Mouse (Mus musculus): ENCODE measurements around the gene Onecut1. TPM values are rescaled to one million over a fixed set of nuclear protein-coding genes. Genes with fewer than 3 reads are reported as not detected.
A peak's percentile ranks its signal among the peaks of the same experiment; 100 is the strongest.

The Onecut1 gene
- total and polyA plus RNA-seq, 3 experiments, result not detected

- H3K27me3 ChIP-seq (ENCODE audit: control insufficient read depth in 1 of 2, insufficient read depth in 2 of 2, low read length in 2 of 2), result no peaks in the 10 kb centered on the region
- H3K27ac ChIP-seq (ENCODE audit: control insufficient read depth, low read depth, low read length), result no peak overlapping the region
- DNase-seq (ENCODE audit: low read depth, low spot score), result no peak
These were observed 36.6 kb upstream of the Onecut1 start for GRCm38 (mm10) chr9:74825102-74825501.

GRCm38 (mm10) chr9:74829206-74829605 lies 32.5 kb upstream of the Onecut1 start:
- H3K27ac ChIP-seq (ENCODE audit: control insufficient read depth, low read depth, low read length), result no peak overlapping the region

More at GRCm38 (mm10) chr9:74825102-74825501, 36.6 kb upstream of the Onecut1 start:
- H3K4me1 ChIP-seq (ENCODE audit: control insufficient read depth in 1 of 2, insufficient read depth in 2 of 2, low read length in 2 of 2), result no peaks in the 10 kb centered on the region
- no peak overlapping the region for H3K9ac ChIP-seq (ENCODE audit: control insufficient read depth, low read depth, low read length, poor library complexity, severe bottlenecking)
- TF ChIP-seq NELFE (IDR thresholded peaks at IDR 0.05; ENCODE audit: low read depth, low read length), result no peak
- no peak for TF ChIP-seq KAT2A (conservative IDR thresholded peaks at IDR 0.05; ENCODE audit: low read depth, low read length)
- TF ChIP-seq E2F4 (IDR thresholded peaks at IDR 0.05; ENCODE audit: borderline replicate concordance, low read depth, low read length), result no peak
- TF ChIP-seq CHD2 (IDR thresholded peaks at IDR 0.05; ENCODE audit: low read length), result no peak
- no peak for TF ChIP-seq GATA1 (IDR thresholded peaks at IDR 0.05; ENCODE audit: low read depth, low read length)
- no peak for TF ChIP-seq BHLHE40 (IDR thresholded peaks at IDR 0.05; ENCODE audit: borderline replicate concordance, low read depth, low read length)
- no peak for TF ChIP-seq SMC3 (IDR thresholded peaks at IDR 0.05; ENCODE audit: low read depth, low read length)
- TF ChIP-seq ZKSCAN1 (IDR thresholded peaks at IDR 0.05; ENCODE audit: low read depth, low read length), result no peak
- no peak for TF ChIP-seq UBTF (IDR thresholded peaks at IDR 0.05; ENCODE audit: borderline replicate concordance, insufficient read depth, low read depth, low read length)
- TF ChIP-seq HCFC1 (IDR thresholded peaks at IDR 0.05; ENCODE audit: low read depth, low read length), result no peak
- no peaks in the 10 kb centered on the region for H3K79me2 ChIP-seq (ENCODE audit: control insufficient read depth, insufficient read depth, low read length, poor library complexity)
- H3K36me3 ChIP-seq (ENCODE audit: control insufficient read depth in 1 of 2, insufficient read depth in 2 of 2, low read length in 2 of 2), result no peaks in the 10 kb centered on the region
- H3K4me3 ChIP-seq (ENCODE audit: control insufficient read depth in 1 of 2, insufficient read depth in 1 of 2, low read depth in 2 of 2, low read length in 2 of 2), result no peak overlapping the region
- H3K9me3 ChIP-seq (replicated peaks; ENCODE audit: insufficient read depth, low read length), result no peaks in the 10 kb centered on the region

GRCm38 (mm10) chr9:74842890-74843289 lies 18.8 kb upstream of the Onecut1 start:
- DNase-seq (ENCODE audit: low read depth, low spot score), result peak; percentile 3
- Histone ChIP-seq H3K27me3 (ENCODE audit: control insufficient read depth in 1 of 2, insufficient read depth in 2 of 2, low read length in 2 of 2) (no peaks in the 10 kb centered on the region), H3K36me3 (ENCODE audit: control insufficient read depth in 1 of 2, insufficient read depth in 2 of 2, low read length in 2 of 2) (no peaks in the 10 kb centered on the region)

More at GRCm38 (mm10) chr9:74829206-74829605, 32.5 kb upstream of the Onecut1 start:
- Histone ChIP-seq H3K9ac (ENCODE audit: control insufficient read depth, low read depth, low read length, poor library complexity, severe bottlenecking) (no peak overlapping the region), H3K4me1 (ENCODE audit: control insufficient read depth in 1 of 2, insufficient read depth in 2 of 2, low read length in 2 of 2) (no peaks in the 10 kb centered on the region), H3K27me3 (ENCODE audit: control insufficient read depth in 1 of 2, insufficient read depth in 2 of 2, low read length in 2 of 2) (no peaks in the 10 kb centered on the region), H3K4me3 (ENCODE audit: control insufficient read depth in 1 of 2, insufficient read depth in 1 of 2, low read depth in 2 of 2, low read length in 2 of 2) (no peak overlapping the region), H3K36me3 (ENCODE audit: control insufficient read depth in 1 of 2, insufficient read depth in 2 of 2, low read length in 2 of 2) (no peaks in the 10 kb centered on the region), H3K79me2 (ENCODE audit: control insufficient read depth, insufficient read depth, low read length, poor library complexity) (no peaks in the 10 kb centered on the region), H3K9me3 (replicated peaks; ENCODE audit: insufficient read depth, low read length) (no peaks in the 10 kb centered on the region)
- TF ChIP-seq RAD21 (IDR thresholded peaks at IDR 0.05; ENCODE audit: low read depth, low read length) (no peak), CHD2 (IDR thresholded peaks at IDR 0.05; ENCODE audit: low read length) (no peak), MAFK (IDR thresholded peaks at IDR 0.05; ENCODE audit: borderline replicate concordance, low read depth, low read length) (no peak), USF2 (IDR thresholded peaks at IDR 0.05; ENCODE audit: borderline replicate concordance in 1 of 2, insufficient read depth in 1 of 2, low read depth in 1 of 2, low read length in 2 of 2) (no peak), SIN3A (IDR thresholded peaks at IDR 0.05; ENCODE audit: low read length) (no peak), CTCF (IDR thresholded peaks at IDR 0.05 in 2 of 3, conservative IDR thresholded peaks at IDR 0.05 in 1 of 3; ENCODE audit: control insufficient read depth in 1 of 3, insufficient read depth in 1 of 3, low read depth in 2 of 3, low read length in 3 of 3, poor library complexity in 1 of 3, severe bottlenecking in 1 of 3) (no peak), NELFE (IDR thresholded peaks at IDR 0.05; ENCODE audit: low read depth, low read length) (no peak), MYC (IDR thresholded peaks at IDR 0.05; ENCODE audit: low read depth, low read length) (no peak), MXI1 (IDR thresholded peaks at IDR 0.05; ENCODE audit: low read depth, low read length) (no peak), USF1 (IDR thresholded peaks at IDR 0.05; ENCODE audit: low read depth, low read length) (no peak)
- DNase-seq (ENCODE audit: low read depth, low spot score), result no peak

More at GRCm38 (mm10) chr9:74842890-74843289, 18.8 kb upstream of the Onecut1 start:
- Histone ChIP-seq H3K4me1 (ENCODE audit: control insufficient read depth in 1 of 2, insufficient read depth in 2 of 2, low read length in 2 of 2) (no peaks in the 10 kb centered on the region), H3K79me2 (ENCODE audit: control insufficient read depth, insufficient read depth, low read length, poor library complexity) (no peaks in the 10 kb centered on the region), H3K9me3 (replicated peaks; ENCODE audit: insufficient read depth, low read length) (no peaks in the 10 kb centered on the region), H3K4me3 (ENCODE audit: control insufficient read depth in 1 of 2, insufficient read depth in 1 of 2, low read depth in 2 of 2, low read length in 2 of 2) (no peak overlapping the region), H3K9ac (ENCODE audit: control insufficient read depth, low read depth, low read length, poor library complexity, severe bottlenecking) (no peak overlapping the region), H3K27ac (ENCODE audit: control insufficient read depth, low read depth, low read length) (no peak overlapping the region)
- TF ChIP-seq POLR2AphosphoS2 (IDR thresholded peaks at IDR 0.05; ENCODE audit: low read length), result no peak
- peak in 1 of 3 experiments; percentile 11; a peak in 1 of 6 replicates for TF ChIP-seq CTCF (IDR thresholded peaks at IDR 0.05 in 2 of 3, conservative IDR thresholded peaks at IDR 0.05 in 1 of 3; ENCODE audit: control insufficient read depth in 1 of 3, insufficient read depth in 1 of 3, low read depth in 2 of 3, low read length in 3 of 3, poor library complexity in 1 of 3, severe bottlenecking in 1 of 3)

Measured in MEL (cell line).